Mouse (Mus musculus) liver, embryonic 14.5 days (tissue): ENCODE results near the gene Klhl8.

Experiments used
- CTCF ChIP-seq: IDR thresholded peaks from 2 replicates; pipeline ENCODE4 v1.5.1; 2016; ENCODE audit warnings: antibody characterized with exemption, low read depth, control low read depth
- EP300 ChIP-seq: IDR thresholded peaks from 2 replicates; pipeline ENCODE4 v1.6.1; 2016; ENCODE audit warnings: antibody characterized with exemption, low read depth

DNA sequence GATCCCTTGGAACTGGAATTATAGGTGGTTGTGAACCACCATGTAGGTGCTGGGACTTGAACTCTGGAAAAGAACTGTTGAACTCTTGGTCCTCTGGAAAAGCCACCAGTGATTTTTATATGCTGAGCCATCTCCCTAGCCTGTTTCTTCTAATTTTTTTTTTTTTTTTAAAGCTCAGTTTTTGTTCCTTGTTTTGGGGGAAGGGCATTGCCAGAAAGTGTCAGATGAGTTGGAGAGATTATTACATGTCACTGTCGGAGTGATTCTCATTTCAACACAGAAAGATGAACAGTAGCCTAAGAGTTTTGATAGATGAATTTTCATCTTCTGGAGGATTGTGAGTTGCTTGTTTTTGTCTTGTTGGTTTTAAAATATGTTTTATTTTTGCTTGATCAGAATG is 91.4 kb downstream of the Klhl8 start:
- no peak for TF ChIP-seq CTCF
- TF ChIP-seq EP300 = no peak
